Mouse (Mus musculus) cerebellum, postnatal 25 days (tissue): ENCODE measurements at regions not wholly inside any gene's neighbourhood (a gene's known extent, or its start where the extent isn't known, plus 50 kb on each side); places are given as distances from the start of the nearest gene placed in this dataset.
A peak's percentile ranks its signal among the peaks of the same experiment; 100 is the strongest.

Experiments
- DNase-seq, 2 experiments: peaks; one replicate each; pipeline ENCODE4 v3.0.0; 2021; ENCODE audit warnings: mixed read lengths in 2 of 2

- no peak for DNase-seq
These were observed 243.8 kb upstream of the Tprg start for GRCm38 (mm10) chr16:25042669-25043440.

- DNase-seq, result no peak
These were observed 242.0 kb upstream of the Tprg start for GRCm38 (mm10) chr16:25044637-25045036.

- DNase-seq, result no peak
These were observed 238.9 kb upstream of the Tprg start for GRCm38 (mm10) chr16:25047726-25048125.

GRCm38 (mm10) chr16:25049928-25050510, 236.6 kb upstream of the Tprg start:
- no peak for DNase-seq

- DNase-seq, result no peak
These were observed 235.6 kb upstream of the Tprg start for GRCm38 (mm10) chr16:25051044-25051443.

- DNase-seq, result no peak
These were observed 234.2 kb upstream of the Tprg start for GRCm38 (mm10) chr16:25052428-25052827.

- no peak for DNase-seq
These were observed 233.7 kb upstream of the Tprg start for GRCm38 (mm10) chr16:25052917-25053343.

- no peak for DNase-seq
These were observed 232.3 kb upstream of the Tprg start for GRCm38 (mm10) chr16:25054304-25054703.

- DNase-seq, result no peak
These were observed 231.2 kb upstream of the Tprg start for GRCm38 (mm10) chr16:25055376-25055775.

GRCm38 (mm10) chr16:25058051-25058747, 228.4 kb upstream of the Tprg start:
- peak; percentile 13 to 17 for DNase-seq

- peak; percentile 97 to 99 for DNase-seq
These were observed 227.7 kb upstream of the Tprg start for GRCm38 (mm10) chr16:25058812-25059501.

- no peak for DNase-seq
These were observed 227.1 kb upstream of the Tprg start for GRCm38 (mm10) chr16:25059504-25059992.

- DNase-seq, result peak; percentile 29 to 37
These were observed 226.4 kb upstream of the Tprg start for GRCm38 (mm10) chr16:25060266-25060665.

- peak in 1 of 2 experiments; percentile 27 for DNase-seq
These were observed 225.0 kb upstream of the Tprg start for GRCm38 (mm10) chr16:25061631-25062030.

- no peak for DNase-seq
These were observed 222.6 kb upstream of the Tprg start for GRCm38 (mm10) chr16:25063981-25064380.

- peak; percentile 91 to 95 for DNase-seq
These were observed 222.1 kb upstream of the Tprg start for GRCm38 (mm10) chr16:25064538-25064937.

GRCm38 (mm10) chr16:25066822-25067221, 219.8 kb upstream of the Tprg start:
- DNase-seq, result no peak

- DNase-seq, result peak in 1 of 2 experiments; percentile 52
These were observed 219.1 kb upstream of the Tprg start for GRCm38 (mm10) chr16:25067276-25068249.

GRCm38 (mm10) chr16:25080811-25081210, 205.8 kb upstream of the Tprg start:
- no peak for DNase-seq

GRCm38 (mm10) chr16:25083729-25084128, 202.9 kb upstream of the Tprg start:
- DNase-seq, result no peak
